Mouse (Mus musculus) megakaryocyte, embryonic 14.5 days (primary cell): ENCODE measurements around the gene Plcxd2.

Experiments
- FLI1 ChIP-seq: IDR thresholded peaks from 2 replicates; pipeline ENCODE4 v1.6.1; 2012; ENCODE audit warnings: low read length, inconsistent platforms, mixed read lengths
- GATA1 ChIP-seq: IDR thresholded peaks from 3 replicates; pipeline ENCODE4 v1.6.1; 2012; ENCODE audit warnings: mixed read lengths, low read length, inconsistent platforms, borderline replicate concordance

GRCm38 (mm10) chr16:45942169-45942891 is 67.7 kb downstream of the Plcxd2 start:
- TF ChIP-seq GATA1 (no peak), FLI1 (no peak)
